Mouse (Mus musculus) ES-E14 (cell line): ENCODE measurements at regions not wholly inside any gene's neighbourhood (a gene's known extent, or its start where the extent isn't known, plus 50 kb on each side); places are given as distances from the start of the nearest gene placed in this dataset.

Experiments
- DNase-seq: peaks from one replicate; pipeline ENCODE4 v3.0.0-alpha.2; 2013; ENCODE audit warnings: low read depth, low spot score
- H3K27ac ChIP-seq: 2 replicates; pipeline ENCODE4 v1.5.1; 2012; ENCODE audit warnings: low read depth, mild to moderate bottlenecking, low read length, moderate library complexity, mixed read lengths; ENCODE audit not compliant: poor library complexity, insufficient read depth, severe bottlenecking
- H3K36me3 ChIP-seq: 2 replicates; pipeline ENCODE4 v1.6.1; 2012; ENCODE audit warnings: mild to moderate bottlenecking, low read length, moderate library complexity, mixed read lengths; ENCODE audit not compliant: control insufficient read depth, poor library complexity, insufficient read depth, severe bottlenecking
- H3K4me1 ChIP-seq, 2 experiments: fragments of 150-350 bp in 1 of 2; sonication (generic) in 1 of 2; 2 replicates each; pipeline ENCODE4 v1.6.1; 2012; ENCODE audit warnings: low read length in 2 of 2, mild to moderate bottlenecking in 1 of 2, mixed read lengths in 1 of 2; ENCODE audit not compliant: control insufficient read depth in 2 of 2, insufficient read depth in 2 of 2, poor library complexity in 1 of 2
- H3K4me3 ChIP-seq, 2 experiments: fragments of 150-350 bp in 1 of 2; sonication (generic) in 1 of 2; 2 replicates each; pipeline ENCODE4 v1.5.1; 2012; ENCODE audit warnings: low read length in 2 of 2, low read depth in 1 of 2, mild to moderate bottlenecking in 1 of 2, mixed read lengths in 1 of 2; ENCODE audit not compliant: insufficient read depth in 1 of 2, poor library complexity in 1 of 2, severe bottlenecking in 1 of 2
- H3K9ac ChIP-seq: 2 replicates; pipeline ENCODE4 v1.6.1; 2012; ENCODE audit warnings: low read depth, mild to moderate bottlenecking, low read length, mixed read lengths; ENCODE audit not compliant: poor library complexity, insufficient read depth, severe bottlenecking
- H3K9me3 ChIP-seq: fragments of 150-350 bp; sonication (generic); 2 replicates; pipeline ENCODE4 v1.6.1; 2012; ENCODE audit warnings: low read depth, mild to moderate bottlenecking, low read length; ENCODE audit not compliant: control insufficient read depth, insufficient read depth
- CHD2 ChIP-seq: IDR thresholded peaks from 2 replicates; pipeline ENCODE4 v1.6.1; 2014; ENCODE audit warnings: mild to moderate bottlenecking, low read depth, low read length, inconsistent platforms
- HCFC1 ChIP-seq: IDR thresholded peaks from 2 replicates; pipeline ENCODE4 v1.6.1; 2012; ENCODE audit warnings: low read length, inconsistent platforms, borderline replicate concordance; ENCODE audit not compliant: insufficient read depth
- MAFK ChIP-seq: IDR thresholded peaks from 2 replicates; pipeline ENCODE4 v1.6.1; 2014; ENCODE audit warnings: mild to moderate bottlenecking, low read depth, low read length, inconsistent platforms; ENCODE audit not compliant: insufficient read depth
- ZC3H11A ChIP-seq: IDR thresholded peaks from 2 replicates; pipeline ENCODE4 v1.6.1; 2012; ENCODE audit warnings: low read depth, mild to moderate bottlenecking, inconsistent platforms, low read length, borderline replicate concordance
- ZNF384 ChIP-seq: IDR thresholded peaks from 2 replicates; pipeline ENCODE4 v1.6.1; 2012; ENCODE audit warnings: low read depth, low read length, inconsistent platforms
- in situ Hi-C, 2 experiments: fragments of 600-800 bp; cut with MboI; formaldehyde crosslinking; loops; one replicate each; pipeline ENCODE4 v1.15.1; 2025; ENCODE audit warnings: low sequenced_read_pairs in 2 of 2, inconsistent platforms in 1 of 2; ENCODE audit not compliant: unreplicated experiment in 2 of 2

DNA sequence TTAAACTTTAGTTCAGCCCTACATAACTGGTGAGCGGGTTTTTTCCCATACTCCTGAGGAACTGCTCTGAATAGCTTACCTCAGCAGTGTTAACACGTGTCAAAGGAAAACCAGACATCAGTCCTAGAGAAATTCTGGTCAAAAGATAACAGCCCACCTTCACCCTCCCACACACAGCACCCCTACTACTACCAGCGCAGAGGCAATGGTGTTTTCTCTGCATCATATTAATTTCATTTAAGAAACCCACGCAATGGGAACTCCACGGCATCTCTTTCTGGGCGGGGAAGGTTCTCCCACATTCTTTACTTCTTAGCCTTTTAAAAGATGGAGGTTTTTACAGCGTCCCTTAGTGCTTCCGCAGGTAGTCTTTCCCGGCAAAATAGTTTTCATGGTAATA lies 172.7 kb upstream of the Arid2 start:
- no peaks in the 10 kb centered on the region for H3K9me3 ChIP-seq
- peaks cover 0 to 3% of the 10 kb centered on the region in 2 experiments; a peak in 1 of 4 replicates for H3K4me1 ChIP-seq
- H3K4me3 ChIP-seq, result no peak overlapping the region
- no peak for TF ChIP-seq ZNF384
- TF ChIP-seq ZC3H11A, result no peak
- TF ChIP-seq MAFK, result no peak
- TF ChIP-seq HCFC1, result no peak
- no peak for TF ChIP-seq CHD2
- no peak overlapping the region for H3K27ac ChIP-seq
- in situ Hi-C loops, result no loop called here
- DNase-seq, result no peak
- no peaks in the 10 kb centered on the region for H3K36me3 ChIP-seq
- H3K9ac ChIP-seq, result no peak overlapping the region

DNA sequence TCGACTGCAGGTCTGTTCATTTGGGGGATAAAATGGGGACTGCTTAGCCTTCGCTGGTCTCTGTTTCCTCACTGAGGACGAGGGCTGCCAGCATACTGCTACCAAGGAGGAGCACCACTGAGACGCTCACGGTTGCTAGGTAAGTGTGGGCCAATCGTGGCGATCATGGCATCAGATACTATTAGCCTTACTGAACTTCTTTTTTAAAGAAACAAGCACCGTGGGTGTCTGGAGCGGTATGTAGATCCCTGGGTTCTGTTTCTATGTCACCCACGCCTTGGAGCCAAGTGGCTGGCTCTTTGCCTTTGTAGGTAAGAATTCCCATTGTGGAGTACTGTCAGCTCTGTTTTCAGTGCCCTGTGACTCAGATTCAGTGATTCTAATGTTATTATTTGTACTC lies 172.1 kb upstream of the Arid2 start:
- Histone ChIP-seq H3K4me1 (peaks cover 0 to 3% of the 10 kb centered on the region in 2 experiments; a peak in 1 of 4 replicates), H3K27ac (no peak overlapping the region), H3K36me3 (no peaks in the 10 kb centered on the region), H3K4me3 (no peak overlapping the region), H3K9me3 (no peaks in the 10 kb centered on the region), H3K9ac (no peak overlapping the region)
- no peak for DNase-seq
- in situ Hi-C loops, result no loop called here
- TF ChIP-seq HCFC1, result no peak
- TF ChIP-seq ZC3H11A, result no peak
- no peak for TF ChIP-seq CHD2
- no peak for TF ChIP-seq ZNF384
- TF ChIP-seq MAFK, result no peak

- Histone ChIP-seq H3K4me3 (no peak overlapping the region), H3K9ac (no peak overlapping the region), H3K4me1 (peaks cover 0 to 3% of the 10 kb centered on the region in 2 experiments; a peak in 1 of 4 replicates), H3K36me3 (no peaks in the 10 kb centered on the region), H3K9me3 (no peaks in the 10 kb centered on the region), H3K27ac (no peak overlapping the region)
- TF ChIP-seq ZNF384, result no peak
- no peak for TF ChIP-seq MAFK
- no peak for TF ChIP-seq ZC3H11A
- TF ChIP-seq HCFC1, result no peak
- no peak for TF ChIP-seq CHD2
- DNase-seq, result no peak
- in situ Hi-C loops, result no loop called here
Measured at GRCm38 (mm10) chr15:96119240-96119639, 168.1 kb upstream of the Arid2 start.

DNA sequence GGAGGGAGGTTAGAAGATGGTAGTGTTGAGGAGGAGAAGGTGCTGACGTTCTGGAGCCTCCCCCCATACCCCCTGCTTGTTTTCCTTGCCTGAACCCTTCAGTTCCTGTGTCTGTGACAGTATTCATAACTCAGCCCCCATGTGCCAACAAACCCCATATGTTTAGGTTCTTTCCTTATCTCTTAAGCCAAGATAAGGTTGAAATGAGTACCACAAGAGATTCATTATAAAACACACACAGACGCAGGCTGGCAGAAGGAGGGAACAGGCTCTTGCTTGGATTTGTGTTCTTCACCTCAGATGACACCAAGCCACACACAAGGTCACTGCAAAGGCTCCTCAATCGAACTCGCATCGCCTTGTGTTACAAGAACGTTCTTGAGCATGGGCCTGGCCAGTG lies 162.9 kb upstream of the Arid2 start:
- in situ Hi-C loops, result no loop called here
- no peak overlapping the region for H3K9ac ChIP-seq
- no peak for DNase-seq
- H3K9me3 ChIP-seq, result no peaks in the 10 kb centered on the region
- H3K27ac ChIP-seq, result no peak overlapping the region
- TF ChIP-seq ZC3H11A, result no peak
- no peak for TF ChIP-seq ZNF384
- TF ChIP-seq MAFK, result no peak
- no peak for TF ChIP-seq CHD2
- TF ChIP-seq HCFC1, result no peak
- H3K4me3 ChIP-seq, result no peak overlapping the region
- no peaks in the 10 kb centered on the region for H3K36me3 ChIP-seq
- H3K4me1 ChIP-seq, result no peaks in the 10 kb centered on the region

- no peaks in the 10 kb centered on the region for H3K9me3 ChIP-seq
- H3K36me3 ChIP-seq, result no peaks in the 10 kb centered on the region
- H3K9ac ChIP-seq, result no peak overlapping the region
- in situ Hi-C loops, result no loop called here
- H3K4me3 ChIP-seq, result no peak overlapping the region
- no peak overlapping the region for H3K27ac ChIP-seq
- peaks cover 3 to 17% of the 10 kb centered on the region in 2 experiments; a peak in 3 of 4 replicates for H3K4me1 ChIP-seq
- TF ChIP-seq HCFC1 (no peak), ZNF384 (no peak), MAFK (no peak), ZC3H11A (no peak), CHD2 (no peak)
- no peak for DNase-seq
Measured at GRCm38 (mm10) chr15:96129699-96130098, 157.6 kb upstream of the Arid2 start.
